Mouse (Mus musculus) heart, embryonic 16.5 days (tissue): Measurements from ENCODE around the gene C5ar1. TPM values are rescaled to one million over a fixed set of nuclear protein-coding genes. Genes with fewer than 3 reads are reported as not detected.

Source experiments
- ATAC-seq: fragments of 200-750 bp; cut with Nextera tagmentation; replicated peaks from 2 replicates; pipeline ENCODE4 v1.8.0; 2017; ENCODE audit warnings: moderate number of reproducible peaks; ENCODE audit not compliant: insufficient read depth, low FRiP score; ENCODE audit errors: extremely low read depth
- H3K27ac ChIP-seq: fragments of 300-500 bp; sonication (generic); 2 replicates; pipeline ENCODE4 v1.5.1; 2014; ENCODE audit warnings: mild to moderate bottlenecking, low read length, control low read depth, moderate library complexity
- H3K27me3 ChIP-seq: fragments of 300-500 bp; sonication (generic); 2 replicates; pipeline ENCODE4 v1.6.1; 2014; ENCODE audit warnings: low read length, mixed read lengths; ENCODE audit not compliant: control insufficient read depth, insufficient read depth
- H3K36me3 ChIP-seq: fragments of 300-500 bp; sonication (generic); 2 replicates; pipeline ENCODE4 v1.6.1; 2014; ENCODE audit not compliant: control insufficient read depth, insufficient read depth
- H3K4me1 ChIP-seq: fragments of 300-500 bp; sonication (generic); 2 replicates; pipeline ENCODE4 v1.6.1; 2014; ENCODE audit warnings: low read length, mixed read lengths; ENCODE audit not compliant: control insufficient read depth, insufficient read depth
- H3K4me2 ChIP-seq: fragments of 300-500 bp; sonication (generic); 2 replicates; pipeline ENCODE4 v1.6.1; 2014; ENCODE audit warnings: low read depth, mild to moderate bottlenecking, control low read depth, low read length
- H3K4me3 ChIP-seq: fragments of 300-500 bp; sonication (generic); 2 replicates; pipeline ENCODE4 v1.5.1; 2014; ENCODE audit warnings: mild to moderate bottlenecking, control low read depth, low read length
- H3K9ac ChIP-seq: fragments of 300-500 bp; sonication (generic); 2 replicates; pipeline ENCODE4 v1.6.1; 2014; ENCODE audit warnings: low read length, control low read depth
- H3K9me3 ChIP-seq: fragments of 300-500 bp; sonication (generic); replicated peaks from 2 replicates; pipeline ENCODE4 v1.6.1; 2016; ENCODE audit warnings: low read length; ENCODE audit not compliant: control insufficient read depth
- WGBS: fragments of 180-500 bp; shearing (Covaris S2); extraction: QIAGEN DNeasy Blood & Tissue Kit; methylation state at CpG from one replicate; pipeline ENCODE4 v1.1.7; 2014; 5-methylcytosine and 5-hydroxymethylcytosine counted together
- polyA plus RNA-seq: library from polyadenylated mRNA; unstranded; fragments of >200 nt; fragmentation: Nextera tagmentation; extraction: Ambion mirVana; gene quantifications from 2 replicates; pipeline ENCODE4 v1.2.1, GENCODE M21; 2015

C5ar1 gene
- polyA plus RNA-seq, 1 experiment from 2014 or later, result 3.2 TPM

GRCm38 (mm10) chr7:16221582-16222272, 37.6 kb downstream of the C5ar1 start, which contains the start of gene Dhx34:
Gene Dhx34, minus strand, starts transcription at chr7:16222037.
- Histone ChIP-seq H3K4me1 (peaks cover 5% of the 10 kb centered on the region), H3K4me2 (peak within 1 kb of the TSS; percentile 76), H3K36me3 (peaks cover 7% of the 10 kb centered on the region; the same call in 1 of the 2 replicates), H3K27ac (peak within 1 kb of the TSS; percentile 72), H3K4me3 (peak within 1 kb of the TSS; percentile 77), H3K9ac (peak within 1 kb of the TSS; percentile 84), H3K27me3 (peaks cover 5% of the 10 kb centered on the region; the same call in 1 of the 2 replicates), H3K9me3 (no peaks in the 10 kb centered on the region)
- ATAC-seq, result peak; percentile 97
- WGBS, result 2% methylated on average over 34 of the region's 34 CpGs

GRCm38 (mm10) chr7:16213986-16214385, 45.4 kb downstream of the C5ar1 start:
- 95% methylated on average over 9 of the region's 9 CpGs for WGBS
- H3K27me3 ChIP-seq, result no peaks in the 10 kb centered on the region
- peaks cover 56% of the 10 kb centered on the region for H3K36me3 ChIP-seq
- H3K27ac ChIP-seq, result no peak overlapping the region
- no peak overlapping the region for H3K4me2 ChIP-seq
- H3K4me1 ChIP-seq, result no peaks in the 10 kb centered on the region
- no peaks in the 10 kb centered on the region for H3K9me3 ChIP-seq
- H3K4me3 ChIP-seq, result no peak overlapping the region
- ATAC-seq, result no peak
- H3K9ac ChIP-seq, result no peak overlapping the region

- H3K4me2 ChIP-seq, result no peak overlapping the region
- no peaks in the 10 kb centered on the region for H3K27me3 ChIP-seq
- H3K9me3 ChIP-seq, result no peaks in the 10 kb centered on the region
- no peak for ATAC-seq
- 90% methylated on average over 6 of the region's 6 CpGs for WGBS
- no peak overlapping the region for H3K9ac ChIP-seq
- no peaks in the 10 kb centered on the region for H3K4me1 ChIP-seq
- H3K4me3 ChIP-seq, result no peak overlapping the region
- no peak overlapping the region for H3K27ac ChIP-seq
- peaks cover 53% of the 10 kb centered on the region for H3K36me3 ChIP-seq
Measured at GRCm38 (mm10) chr7:16213196-16213595, 46.1 kb downstream of the C5ar1 start.

- Histone ChIP-seq H3K36me3 (peaks cover 43% of the 10 kb centered on the region), H3K27ac (no peak overlapping the region), H3K4me3 (no peak overlapping the region), H3K9ac (no peak overlapping the region), H3K4me2 (no peak overlapping the region), H3K9me3 (no peaks in the 10 kb centered on the region), H3K27me3 (no peaks in the 10 kb centered on the region), H3K4me1 (no peaks in the 10 kb centered on the region)
- no peak for ATAC-seq
- WGBS, result 69% methylated on average over 12 of the region's 12 CpGs
Measured at GRCm38 (mm10) chr7:16210862-16211365, 48.4 kb downstream of the C5ar1 start.

GRCm38 (mm10) chr7:16208781-16209665, 50.3 kb downstream of the C5ar1 start:
- Histone ChIP-seq H3K36me3 (peaks cover 29% of the 10 kb centered on the region), H3K9me3 (no peaks in the 10 kb centered on the region), H3K4me2 (no peak overlapping the region), H3K27me3 (no peaks in the 10 kb centered on the region), H3K27ac (no peak overlapping the region), H3K4me1 (no peaks in the 10 kb centered on the region), H3K4me3 (no peak overlapping the region), H3K9ac (no peak overlapping the region)
- ATAC-seq, result no peak
- WGBS, result 80% methylated on average over 21 of the region's 21 CpGs

- H3K27ac ChIP-seq, result no peak overlapping the region
- no peaks in the 10 kb centered on the region for H3K27me3 ChIP-seq
- H3K4me3 ChIP-seq, result no peak overlapping the region
- H3K9me3 ChIP-seq, result no peaks in the 10 kb centered on the region
- no peak overlapping the region for H3K4me2 ChIP-seq
- ATAC-seq, result no peak
- WGBS, result 83% methylated on average over 10 of the region's 10 CpGs
- no peaks in the 10 kb centered on the region for H3K4me1 ChIP-seq
- H3K36me3 ChIP-seq, result peaks cover 24% of the 10 kb centered on the region; the same call in 1 of the 2 replicates
- no peak overlapping the region for H3K9ac ChIP-seq
Measured at GRCm38 (mm10) chr7:16207496-16207895, 51.8 kb downstream of the C5ar1 start.

- Histone ChIP-seq H3K27ac (no peak overlapping the region), H3K36me3 (peaks cover 24% of the 10 kb centered on the region; the same call in 1 of the 2 replicates), H3K9me3 (no peaks in the 10 kb centered on the region), H3K9ac (no peak overlapping the region), H3K4me3 (no peak overlapping the region), H3K27me3 (no peaks in the 10 kb centered on the region), H3K4me1 (no peaks in the 10 kb centered on the region), H3K4me2 (no peak overlapping the region)
- WGBS, result 78% methylated on average over 7 of the region's 7 CpGs
- peak; percentile 38; the same call in 1 of the 2 replicates for ATAC-seq
Measured at GRCm38 (mm10) chr7:16207076-16207475, 52.3 kb downstream of the C5ar1 start.

GRCm38 (mm10) chr7:16204791-16205190, 54.5 kb downstream of the C5ar1 start:
- Histone ChIP-seq H3K4me1 (no peaks in the 10 kb centered on the region), H3K9me3 (no peaks in the 10 kb centered on the region), H3K4me2 (no peak overlapping the region), H3K27me3 (no peaks in the 10 kb centered on the region), H3K4me3 (no peak overlapping the region), H3K36me3 (peaks cover 20% of the 10 kb centered on the region), H3K27ac (no peak overlapping the region), H3K9ac (no peak overlapping the region)
- no peak for ATAC-seq
- WGBS, result 72% methylated on average over 9 of the region's 9 CpGs

- 90% methylated on average over 13 of the region's 13 CpGs for WGBS
- Histone ChIP-seq H3K27ac (no peak overlapping the region), H3K27me3 (no peaks in the 10 kb centered on the region), H3K9me3 (no peaks in the 10 kb centered on the region), H3K4me1 (no peaks in the 10 kb centered on the region), H3K4me2 (no peak overlapping the region), H3K9ac (no peak overlapping the region), H3K36me3 (peaks cover 19% of the 10 kb centered on the region), H3K4me3 (no peak overlapping the region)
- no peak for ATAC-seq
Measured at GRCm38 (mm10) chr7:16203505-16203903, 55.8 kb downstream of the C5ar1 start.
